Mouse (Mus musculus) megakaryocyte-erythroid progenitor cell, adult 5-6 weeks (primary cell): ENCODE data around the gene Trim11. TPM values are rescaled to one million over a fixed set of nuclear protein-coding genes. Genes with fewer than 3 reads are reported as not detected.

Experiments
- ATAC-seq: replicated peaks from 2 replicates; pipeline ENCODE4 v1.8.0; 2016; ENCODE audit warnings: mild to moderate bottlenecking, inconsistent platforms; ENCODE audit not compliant: severe bottlenecking, poor library complexity, low FRiP score, low TSS enrichment
- total RNA-seq, 2 experiments: library from RNA; stranded (forward) in 1 of 2; stranded (reverse) in 1 of 2; fragments of 200-1000, 215-1000 nt in 1 of 2; fragments of >200 nt in 1 of 2; fragmentation: Nextera tagmentation in 1 of 2; gene quantifications; 2 replicates each; pipeline ENCODE4 v1.2.3; 2014 to 2017

Trim11 gene
- total RNA-seq, 2 experiments from 2014 or later, result 13.9 to 28.2 TPM

- no peak for ATAC-seq
Observed at GRCm38 (mm10) chr11:58997541-58997940, 19.6 kb downstream of the Trim11 start.

- no peak for ATAC-seq
Observed at GRCm38 (mm10) chr11:58999158-58999557, 21.3 kb downstream of the Trim11 start.

- ATAC-seq, result no peak
Observed at GRCm38 (mm10) chr11:58999830-59000229, 21.9 kb downstream of the Trim11 start.

- ATAC-seq, result no peak
Observed at GRCm38 (mm10) chr11:59000635-59001034, 22.7 kb downstream of the Trim11 start.

- ATAC-seq, result no peak
Observed at GRCm38 (mm10) chr11:59002327-59003079, 24.6 kb downstream of the Trim11 start.

- peak; percentile 64 for ATAC-seq
Observed at GRCm38 (mm10) chr11:59015052-59015451, 37.2 kb downstream of the Trim11 start.

- no peak for ATAC-seq
Observed at GRCm38 (mm10) chr11:59026411-59026810, 48.5 kb downstream of the Trim11 start.

GRCm38 (mm10) chr11:59029003-59029402 is 51.1 kb downstream of the Trim11 start:
- ATAC-seq, result no peak; the same call in 1 of the 2 replicates

Other genes starting within 250 kb of the Trim11 start
- gene Olfr317, start 238.9 kb upstream of the Trim11 start, total RNA-seq (2014; fragmentation: Nextera tagmentation), result not detected in 2 replicates
- not detected in 2 replicates for gene Olfr317, start 238.9 kb upstream of the Trim11 start, total RNA-seq (2017)
- gene Olfr316, start 225.4 kb upstream of the Trim11 start, total RNA-seq (2014; fragmentation: Nextera tagmentation), result not detected in 2 replicates
- gene Olfr316, start 225.4 kb upstream of the Trim11 start, total RNA-seq (2017), result not detected in 2 replicates
- not detected in 2 replicates for gene Olfr315, start 204.9 kb upstream of the Trim11 start, total RNA-seq (2014; fragmentation: Nextera tagmentation)
- not detected in 2 replicates for gene Olfr315, start 204.9 kb upstream of the Trim11 start, total RNA-seq (2017)
- not detected in 2 replicates for gene Olfr314, start 195.1 kb upstream of the Trim11 start, total RNA-seq (2014; fragmentation: Nextera tagmentation)
- gene Olfr314, start 195.1 kb upstream of the Trim11 start, total RNA-seq (2017), result not detected in 2 replicates
- not detected in 2 replicates for gene Fam183b, start 176.1 kb upstream of the Trim11 start, total RNA-seq (2014; fragmentation: Nextera tagmentation)
- gene Fam183b, start 176.1 kb upstream of the Trim11 start, total RNA-seq (2017), result not detected in 2 replicates
- not detected in 2 replicates for gene Olfr313, start 163.1 kb upstream of the Trim11 start, total RNA-seq (2014; fragmentation: Nextera tagmentation)
- gene Olfr313, start 163.1 kb upstream of the Trim11 start, total RNA-seq (2017), result not detected in 2 replicates
- gene Olfr312, start 148.9 kb upstream of the Trim11 start, total RNA-seq (2014; fragmentation: Nextera tagmentation), result not detected in 2 replicates
- gene Olfr312, start 148.9 kb upstream of the Trim11 start, total RNA-seq (2017), result not detected in 2 replicates
- not detected in 2 replicates for gene Olfr311, start 138.8 kb upstream of the Trim11 start, total RNA-seq (2014; fragmentation: Nextera tagmentation)
- gene Olfr311, start 138.8 kb upstream of the Trim11 start, total RNA-seq (2017), result not detected in 2 replicates
- gene Gm12258, start 130.9 kb upstream of the Trim11 start, total RNA-seq (2014; fragmentation: Nextera tagmentation), result 3.4 and 6.6 TPM in 2 replicates
- gene Gm12258, start 130.9 kb upstream of the Trim11 start, total RNA-seq (2017), result 0.75 and 7.4 TPM in 2 replicates
- 4.5 and 7.1 TPM in 2 replicates for gene 2810021J22Rik, start 110.9 kb upstream of the Trim11 start, total RNA-seq (2014; fragmentation: Nextera tagmentation)
- gene 2810021J22Rik, start 110.9 kb upstream of the Trim11 start, total RNA-seq (2017), result 3.5 and 4.9 TPM in 2 replicates
- gene Zfp39, start 73.9 kb upstream of the Trim11 start, total RNA-seq (2014; fragmentation: Nextera tagmentation), result 19.2 and 24.5 TPM in 2 replicates
- 18.3 and 20.5 TPM in 2 replicates for gene Zfp39, start 73.9 kb upstream of the Trim11 start, total RNA-seq (2017)
- gene Btnl10, start 60.2 kb upstream of the Trim11 start, total RNA-seq (2014; fragmentation: Nextera tagmentation), result 34.1 and 34.2 TPM in 2 replicates
- 11.5 and 18.8 TPM in 2 replicates for gene Btnl10, start 60.2 kb upstream of the Trim11 start, total RNA-seq (2017)
- 115 and 146 TPM in 2 replicates for gene Rnf187, start 39.2 kb upstream of the Trim11 start, total RNA-seq (2014; fragmentation: Nextera tagmentation)
- gene Rnf187, start 39.2 kb upstream of the Trim11 start, total RNA-seq (2017), result 101 and 108 TPM in 2 replicates
- gene Hist3h2ba, start 29.2 kb upstream of the Trim11 start, total RNA-seq (2014; fragmentation: Nextera tagmentation), result 21.1 and 27.6 TPM in 2 replicates
- 6.3 and 6.5 TPM in 2 replicates for gene Hist3h2ba, start 29.2 kb upstream of the Trim11 start, total RNA-seq (2017)
- 29.7 and 39.9 TPM in 2 replicates for gene Hist3h2a, start 23.4 kb upstream of the Trim11 start, total RNA-seq (2014; fragmentation: Nextera tagmentation)
- gene Hist3h2a, start 23.4 kb upstream of the Trim11 start, total RNA-seq (2017), result 238 and 296 TPM in 2 replicates
- not detected in 2 replicates for gene Trim17, start 23.4 kb upstream of the Trim11 start, total RNA-seq (2014; fragmentation: Nextera tagmentation)
- not detected in 2 replicates for gene Trim17, start 23.4 kb upstream of the Trim11 start, total RNA-seq (2017)
- 0.37 and 0.52 TPM in 2 replicates for gene Obscn, start 158.3 kb downstream of the Trim11 start, total RNA-seq (2014; fragmentation: Nextera tagmentation)
- under 0.01 and 0.23 TPM in 2 replicates for gene Obscn, start 158.3 kb downstream of the Trim11 start, total RNA-seq (2017)
- 14.3 and 26.1 TPM in 2 replicates for gene Iba57, start 185.6 kb downstream of the Trim11 start, total RNA-seq (2014; fragmentation: Nextera tagmentation)
- gene Iba57, start 185.6 kb downstream of the Trim11 start, total RNA-seq (2017), result 11.2 and 11.9 TPM in 2 replicates
- 0.55 TPM in 1 of 2 replicates, not detected in the other for gene Gjc2, start 205.1 kb downstream of the Trim11 start, total RNA-seq (2014; fragmentation: Nextera tagmentation)
- gene Gjc2, start 205.1 kb downstream of the Trim11 start, total RNA-seq (2017), result not detected in 2 replicates
- 72.9 and 91.5 TPM in 2 replicates for gene Guk1, start 214.1 kb downstream of the Trim11 start, total RNA-seq (2014; fragmentation: Nextera tagmentation)
- gene Guk1, start 214.1 kb downstream of the Trim11 start, total RNA-seq (2017), result 52.0 and 72.3 TPM in 2 replicates
- 49.2 and 76.8 TPM in 2 replicates for gene Mrpl55, start 224.4 kb downstream of the Trim11 start, total RNA-seq (2014; fragmentation: Nextera tagmentation)
- 57.4 and 106 TPM in 2 replicates for gene Mrpl55, start 224.4 kb downstream of the Trim11 start, total RNA-seq (2017)
- gene 2310033P09Rik, start 230.2 kb downstream of the Trim11 start, total RNA-seq (2014; fragmentation: Nextera tagmentation), result 16.6 and 36.0 TPM in 2 replicates
- 15.4 and 17.6 TPM in 2 replicates for gene 2310033P09Rik, start 230.2 kb downstream of the Trim11 start, total RNA-seq (2017)